ENCODE assay signal across 14 mouse cellular contexts in genomic region chr7:44482836-44483435, GRCm38 (mm10). TPM values are rescaled to one million over a fixed set of nuclear protein-coding genes. Genes with fewer than 3 reads are reported as not detected.
A peak's percentile ranks its signal among the peaks of the same experiment; 100 is the strongest.
DNase-seq lines count a peak whose midpoint lies in the region; ATAC-seq and TF ChIP-seq lines count a peak whose summit lies in the region.
"Had no signal": no experiment of that assay in that cellular context is flagged by ENCODE, and none has a peak within 500 bp of the region (broad histone marks: within the 10 kb centered on the region; RNA-seq: fewer than 3 reads in every experiment).

No protein-coding gene starts in this region.

- H3K4me1 ChIP-seq in forebrain, embryonic 12.5 days = no peaks in the 10 kb centered on the region
- no peaks in the 10 kb centered on the region for H3K4me1 ChIP-seq in forebrain, postnatal 0 days (ENCODE audit: insufficient read depth)
- no peaks in the 10 kb centered on the region for H3K4me1 ChIP-seq in intestine, embryonic 15.5 days (replicated peaks)
- no peaks in the 10 kb centered on the region for H3K4me1 ChIP-seq in intestine, postnatal 0 days (replicated peaks; ENCODE audit: control insufficient read depth, insufficient read depth, low read length)
- no peaks in the 10 kb centered on the region for H3K4me1 ChIP-seq in limb, embryonic 10.5 days

- H3K9ac ChIP-seq in forebrain, embryonic 12.5 days = 0 out of 2 replicates have a peak overlapping the region, but pooled peaks have one; percentile 12
- no peak overlapping the region for H3K9ac ChIP-seq in forebrain, postnatal 0 days
- H3K9ac ChIP-seq in intestine, embryonic 15.5 days = no peak overlapping the region
- no peak overlapping the region for H3K9ac ChIP-seq in intestine, postnatal 0 days (ENCODE audit: low read depth, low read length)
- H3K9ac ChIP-seq: hindbrain, embryonic 14.5 days had no signal

- no peak overlapping the region for H3K27ac ChIP-seq in forebrain, embryonic 12.5 days
- H3K27ac ChIP-seq in forebrain, postnatal 0 days (ENCODE audit: low read depth, low read length) = no peak overlapping the region
- no peak overlapping the region for H3K27ac ChIP-seq in intestine, embryonic 15.5 days
- H3K27ac ChIP-seq in intestine, postnatal 0 days (ENCODE audit: low read depth, low read length) = no peak overlapping the region
- H3K27ac ChIP-seq in limb, embryonic 10.5 days = no peak overlapping the region
- H3K27ac ChIP-seq: hindbrain, embryonic 14.5 days had no signal

- H3K4me3 ChIP-seq in forebrain, embryonic 12.5 days (replicated peaks) = no peak overlapping the region
- no peak overlapping the region for H3K4me3 ChIP-seq in forebrain, postnatal 0 days (ENCODE audit: low read depth, low read length)
- no peak overlapping the region for H3K4me3 ChIP-seq in intestine, embryonic 15.5 days (replicated peaks)
- no peak overlapping the region for H3K4me3 ChIP-seq in intestine, postnatal 0 days (ENCODE audit: low read depth, low read length)
- H3K4me3 ChIP-seq in limb, embryonic 10.5 days = no peak overlapping the region

- no peaks in the 10 kb centered on the region for H3K9me3 ChIP-seq in forebrain, embryonic 12.5 days
- H3K9me3 ChIP-seq in forebrain, postnatal 0 days (ENCODE audit: low read length) = no peaks in the 10 kb centered on the region
- no peaks in the 10 kb centered on the region for H3K9me3 ChIP-seq in intestine, embryonic 15.5 days
- no peaks in the 10 kb centered on the region for H3K9me3 ChIP-seq in intestine, postnatal 0 days (ENCODE audit: control insufficient read depth)
- no peaks in the 10 kb centered on the region for H3K9me3 ChIP-seq in limb, embryonic 10.5 days (replicated peaks)

- H3K4me2 ChIP-seq in forebrain, embryonic 12.5 days = no peak overlapping the region
- no peak overlapping the region for H3K4me2 ChIP-seq in forebrain, postnatal 0 days (ENCODE audit: low read depth)
- H3K4me2 ChIP-seq in intestine, embryonic 15.5 days (replicated peaks) = no peak overlapping the region
- H3K4me2 ChIP-seq in intestine, postnatal 0 days (replicated peaks; ENCODE audit: low read depth) = no peak overlapping the region
- H3K4me2 ChIP-seq: hindbrain, embryonic 14.5 days had no signal

- no peak for ATAC-seq in forebrain, embryonic 12.5 days (ENCODE audit: low FRiP score)
- ATAC-seq in forebrain, postnatal 0 days = no peak
- peak; percentile 39; the same call in 1 of the 2 replicates for ATAC-seq in intestine, embryonic 15.5 days
- no peak for ATAC-seq in intestine, postnatal 0 days
- ATAC-seq in erythroblast, adult 5-6 weeks (replicated peaks; ENCODE audit: low FRiP score, poor library complexity, severe bottlenecking) = peak; percentile 81
- ATAC-seq in megakaryocyte progenitor cell, adult 5-6 weeks (replicated peaks; ENCODE audit: poor library complexity) = peak; percentile 85
- ATAC-seq: activated CD4-positive, CD25-positive, alpha-beta regulatory T cell, adult 4 months had no signal

- 79% methylated on average over 3 of the region's 3 CpGs for WGBS in forebrain, embryonic 12.5 days
- WGBS in forebrain, postnatal 0 days = 81% methylated on average over 3 of the region's 3 CpGs
- WGBS in intestine, embryonic 15.5 days = 67% methylated on average over 3 of the region's 3 CpGs
- WGBS in intestine, postnatal 0 days = 55% methylated on average over 3 of the region's 3 CpGs
- 72% methylated on average over 3 of the region's 3 CpGs for WGBS in limb, embryonic 10.5 days

- H3K27me3 ChIP-seq in forebrain, embryonic 12.5 days = peaks cover 47% of the 10 kb centered on the region
- H3K27me3 ChIP-seq in forebrain, postnatal 0 days (ENCODE audit: insufficient read depth, low read length) = peaks cover 7% of the 10 kb centered on the region; the same call in 1 of the 2 replicates
- no peaks in the 10 kb centered on the region; the same call in 1 of the 2 replicates for H3K27me3 ChIP-seq in intestine, embryonic 15.5 days (replicated peaks)
- H3K27me3 ChIP-seq in intestine, postnatal 0 days (replicated peaks; ENCODE audit: control insufficient read depth, insufficient read depth, low read length) = 0 out of 2 replicates have a peak, but pooled peaks cover 5% of the 10 kb centered on the region
- H3K27me3 ChIP-seq in limb, embryonic 10.5 days (ENCODE audit: low read depth, poor library complexity, severe bottlenecking) = peaks cover 51% of the 10 kb centered on the region

- no peak for DNase-seq in forebrain, postnatal 0 days
- no peak for DNase-seq in limb, embryonic 10.5 days (ENCODE audit: low spot score)
- DNase-seq in spleen, adult 18-20 months = no peak
- DNase-seq: cerebellum, postnatal 25 days; layer of hippocampus, adult 9-11 months; thymus, adult 18-20 months had no signal

- TF ChIP-seq CTCF in forebrain, postnatal 0 days (IDR thresholded peaks at IDR 0.05; ENCODE audit: low read depth) = no peak
- TF ChIP-seq CTCF in intestine, postnatal 0 days (IDR thresholded peaks at IDR 0.05; ENCODE audit: low read depth) = no peak

- H3K36me3 ChIP-seq in forebrain, embryonic 12.5 days (replicated peaks) = peaks cover 3% of the 10 kb centered on the region; the same call in 1 of the 2 replicates
- H3K36me3 ChIP-seq in forebrain, postnatal 0 days (ENCODE audit: insufficient read depth) = no peaks in the 10 kb centered on the region; the same call in none of the 2 replicates
- H3K36me3 ChIP-seq in intestine, embryonic 15.5 days = no peaks in the 10 kb centered on the region
- H3K36me3 ChIP-seq in intestine, postnatal 0 days (ENCODE audit: control insufficient read depth, insufficient read depth) = no peaks in the 10 kb centered on the region
- H3K36me3 ChIP-seq in limb, embryonic 10.5 days = no peaks in the 10 kb centered on the region

RNA-seq across cellular contexts. Expression of gene Emc10, which starts 13.4 kb away (rescaled TPM):
- 121 and 125 TPM in 2 replicates for polyA plus RNA-seq in forebrain, embryonic 12.5 days (2016; fragmentation: Nextera tagmentation; extraction: Ambion mirVana)
- 212 and 238 TPM in 2 replicates for total RNA-seq in forebrain, postnatal 0 days (2014; rRNA removed)
- polyA plus RNA-seq in forebrain, postnatal 0 days (2015; fragmentation: Nextera tagmentation; extraction: Ambion mirVana) = 168 and 171 TPM in 2 replicates
- polyA plus RNA-seq in intestine, embryonic 15.5 days (2015; fragmentation: Nextera tagmentation; extraction: Ambion mirVana) = 97.0 and 102 TPM in 2 replicates
- 68.6 and 74.8 TPM in 2 replicates for polyA plus RNA-seq in intestine, postnatal 0 days (2015; fragmentation: Nextera tagmentation; extraction: Ambion mirVana)
- 17.9 and 19.2 TPM in 2 replicates for total RNA-seq in erythroblast, adult 5-6 weeks (2015; ENCODE audit: low replicate concordance)
- total RNA-seq in erythroblast, adult 5-6 weeks (2017; ENCODE audit: low replicate concordance) = 12.4 and 13.4 TPM in 2 replicates
- 60.6 and 62.7 TPM in 2 replicates for total RNA-seq in megakaryocyte progenitor cell, adult 5-6 weeks (2015)
- 30.4 and 38.3 TPM in 2 replicates for total RNA-seq in megakaryocyte progenitor cell, adult 5-6 weeks (2017)
- 78.6 and 91.4 TPM in 2 replicates for polyA plus RNA-seq in limb, embryonic 10.5 days (2016; fragmentation: Nextera tagmentation; extraction: Ambion mirVana)

RNA-seq across cellular contexts. Expression of gene Fam71e1, which starts 13.4 kb away (rescaled TPM):
- polyA plus RNA-seq in forebrain, embryonic 12.5 days (2016; fragmentation: Nextera tagmentation; extraction: Ambion mirVana) = 29.8 and 34.2 TPM in 2 replicates
- 21.1 and 22.0 TPM in 2 replicates for total RNA-seq in forebrain, postnatal 0 days (2014; rRNA removed)
- polyA plus RNA-seq in forebrain, postnatal 0 days (2015; fragmentation: Nextera tagmentation; extraction: Ambion mirVana) = 23.1 and 27.2 TPM in 2 replicates
- 6.5 and 9.2 TPM in 2 replicates for polyA plus RNA-seq in intestine, embryonic 15.5 days (2015; fragmentation: Nextera tagmentation; extraction: Ambion mirVana)
- polyA plus RNA-seq in intestine, postnatal 0 days (2015; fragmentation: Nextera tagmentation; extraction: Ambion mirVana) = 4.4 and 5.2 TPM in 2 replicates
- total RNA-seq in erythroblast, adult 5-6 weeks (2015; ENCODE audit: low replicate concordance) = not detected in 2 replicates
- not detected in 2 replicates for total RNA-seq in erythroblast, adult 5-6 weeks (2017; ENCODE audit: low replicate concordance)
- total RNA-seq in megakaryocyte progenitor cell, adult 5-6 weeks (2015) = 1.2 and 2.5 TPM in 2 replicates
- total RNA-seq in megakaryocyte progenitor cell, adult 5-6 weeks (2017) = 0.30 and 1.7 TPM in 2 replicates
- polyA plus RNA-seq in limb, embryonic 10.5 days (2016; fragmentation: Nextera tagmentation; extraction: Ambion mirVana) = 10.6 and 16.5 TPM in 2 replicates

RNA-seq across cellular contexts. Expression of gene Josd2, which starts 15.2 kb away (rescaled TPM):
- polyA plus RNA-seq in forebrain, embryonic 12.5 days (2016; fragmentation: Nextera tagmentation; extraction: Ambion mirVana) = 47.2 and 56.8 TPM in 2 replicates
- 27.6 and 39.3 TPM in 2 replicates for total RNA-seq in forebrain, postnatal 0 days (2014; rRNA removed)
- 28.6 and 31.7 TPM in 2 replicates for polyA plus RNA-seq in forebrain, postnatal 0 days (2015; fragmentation: Nextera tagmentation; extraction: Ambion mirVana)
- polyA plus RNA-seq in intestine, embryonic 15.5 days (2015; fragmentation: Nextera tagmentation; extraction: Ambion mirVana) = 76.0 and 87.3 TPM in 2 replicates
- polyA plus RNA-seq in intestine, postnatal 0 days (2015; fragmentation: Nextera tagmentation; extraction: Ambion mirVana) = 28.6 and 30.3 TPM in 2 replicates
- 6.7 and 43.7 TPM in 2 replicates for total RNA-seq in erythroblast, adult 5-6 weeks (2015; ENCODE audit: low replicate concordance)
- total RNA-seq in erythroblast, adult 5-6 weeks (2017; ENCODE audit: low replicate concordance) = 33.7 and 59.7 TPM in 2 replicates
- 27.5 and 35.2 TPM in 2 replicates for total RNA-seq in megakaryocyte progenitor cell, adult 5-6 weeks (2015)
- total RNA-seq in megakaryocyte progenitor cell, adult 5-6 weeks (2017) = 17.4 and 22.6 TPM in 2 replicates
- polyA plus RNA-seq in limb, embryonic 10.5 days (2016; fragmentation: Nextera tagmentation; extraction: Ambion mirVana) = 72.6 and 73.3 TPM in 2 replicates

RNA-seq across cellular contexts. Expression of gene Aspdh, which starts 17.7 kb away (rescaled TPM):
- 4.8 TPM in 2 replicates for polyA plus RNA-seq in forebrain, embryonic 12.5 days (2016; fragmentation: Nextera tagmentation; extraction: Ambion mirVana)
- total RNA-seq in forebrain, postnatal 0 days (2014; rRNA removed) = 4.4 and 20.3 TPM in 2 replicates
- 1.6 and 2.2 TPM in 2 replicates for polyA plus RNA-seq in forebrain, postnatal 0 days (2015; fragmentation: Nextera tagmentation; extraction: Ambion mirVana)
- polyA plus RNA-seq in intestine, embryonic 15.5 days (2015; fragmentation: Nextera tagmentation; extraction: Ambion mirVana) = 0.70 and 1.2 TPM in 2 replicates
- 1.5 and 1.7 TPM in 2 replicates for polyA plus RNA-seq in intestine, postnatal 0 days (2015; fragmentation: Nextera tagmentation; extraction: Ambion mirVana)
- not detected in 2 replicates for total RNA-seq in erythroblast, adult 5-6 weeks (2015; ENCODE audit: low replicate concordance)
- not detected in 2 replicates for total RNA-seq in erythroblast, adult 5-6 weeks (2017; ENCODE audit: low replicate concordance)
- total RNA-seq in megakaryocyte progenitor cell, adult 5-6 weeks (2015) = not detected in 2 replicates
- not detected in 2 replicates for total RNA-seq in megakaryocyte progenitor cell, adult 5-6 weeks (2017)
- not detected in 2 replicates for polyA plus RNA-seq in limb, embryonic 10.5 days (2016; fragmentation: Nextera tagmentation; extraction: Ambion mirVana)
- total RNA-seq: gastrocnemius, adult 18-20 months had no signal
- polyA plus RNA-seq: activated CD4-positive, CD25-positive, alpha-beta regulatory T cell, adult 4 months had no signal

RNA-seq across cellular contexts. Expression of gene Mybpc2, which starts 41.5 kb away (rescaled TPM):
- 0.13 and 0.17 TPM in 2 replicates for polyA plus RNA-seq in forebrain, embryonic 12.5 days (2016; fragmentation: Nextera tagmentation; extraction: Ambion mirVana)
- total RNA-seq in forebrain, postnatal 0 days (2014; rRNA removed) = 0.15 and 0.33 TPM in 2 replicates
- 0.15 and 0.29 TPM in 2 replicates for polyA plus RNA-seq in forebrain, postnatal 0 days (2015; fragmentation: Nextera tagmentation; extraction: Ambion mirVana)
- polyA plus RNA-seq in intestine, embryonic 15.5 days (2015; fragmentation: Nextera tagmentation; extraction: Ambion mirVana) = 0.14 and 0.36 TPM in 2 replicates
- polyA plus RNA-seq in intestine, postnatal 0 days (2015; fragmentation: Nextera tagmentation; extraction: Ambion mirVana) = 0.13 and 0.18 TPM in 2 replicates
- not detected in 2 replicates for total RNA-seq in erythroblast, adult 5-6 weeks (2015; ENCODE audit: low replicate concordance)
- total RNA-seq in erythroblast, adult 5-6 weeks (2017; ENCODE audit: low replicate concordance) = not detected in 2 replicates
- total RNA-seq in megakaryocyte progenitor cell, adult 5-6 weeks (2015) = not detected in 2 replicates
- total RNA-seq in megakaryocyte progenitor cell, adult 5-6 weeks (2017) = not detected in 2 replicates
- polyA plus RNA-seq in limb, embryonic 10.5 days (2016; fragmentation: Nextera tagmentation; extraction: Ambion mirVana) = 0.05 and 0.11 TPM in 2 replicates
- polyA plus RNA-seq: activated CD4-positive, CD25-positive, alpha-beta regulatory T cell, adult 4 months had no signal

Comparison
In these comparisons a context has a peak if more than half of its experiments do, and no peak if none do; other contexts are left out.
1. ATAC-seq: peak in intestine, embryonic 15.5 days (single experiment), erythroblast, adult 5-6 weeks (single experiment) and megakaryocyte progenitor cell, adult 5-6 weeks (single experiment); none in forebrain, embryonic 12.5 days (single experiment), forebrain, postnatal 0 days (single experiment) and intestine, postnatal 0 days (single experiment).